Mouse (Mus musculus): ENCODE data around the gene Ppp1r1b. TPM values are rescaled to one million over a fixed set of nuclear protein-coding genes. Genes with fewer than 3 reads are reported as not detected.

The Ppp1r1b gene
- polyA plus RNA-seq, 2 experiments = 2.9 to 3.6 TPM

DNA sequence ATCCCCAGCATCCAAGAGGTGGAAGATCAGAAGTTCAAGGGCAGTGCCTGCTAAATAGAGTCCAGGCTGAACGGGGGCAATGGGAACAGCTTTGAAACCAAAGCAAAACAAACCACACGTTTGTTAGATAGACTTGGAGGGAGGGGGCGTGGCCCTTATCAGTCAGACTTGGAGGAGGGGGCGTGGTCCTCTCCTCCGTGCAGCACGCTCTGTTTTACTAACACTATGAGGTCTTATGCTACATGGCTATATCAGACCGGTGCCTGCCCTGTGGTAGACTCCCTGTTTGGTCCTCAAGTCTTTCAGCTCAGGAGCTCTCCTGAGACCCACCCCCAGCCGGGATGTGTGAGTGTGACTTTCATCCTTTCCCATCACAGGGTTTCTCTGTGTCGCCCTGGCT lies 13.0 kb upstream of the Ppp1r1b start:
- Histone ChIP-seq H3K36me3 (ENCODE audit: control insufficient read depth, insufficient read depth, low read length) (no peaks in the 10 kb centered on the region), H3K9me3 (ENCODE audit: control insufficient read depth, low read length) (no peaks in the 10 kb centered on the region), H3K4me1 (ENCODE audit: control insufficient read depth, insufficient read depth, low read length) (peaks cover 9% of the 10 kb centered on the region; the same call in 1 of the 2 replicates), H3K27me3 (ENCODE audit: control insufficient read depth, insufficient read depth, low read length) (peaks cover 99% of the 10 kb centered on the region), H3K4me3 (replicated peaks; ENCODE audit: low read length) (no peak overlapping the region), H3K4me2 (replicated peaks; ENCODE audit: low read depth, low read length, severe bottlenecking) (no peak overlapping the region), H3K9ac (ENCODE audit: low read depth, low read length, severe bottlenecking) (no peak overlapping the region), H3K27ac (replicated peaks; ENCODE audit: low read depth, low read length) (no peak overlapping the region)
- WGBS = 12% methylated on average over 9 of the region's 9 CpGs
- TF ChIP-seq POLR2A (IDR thresholded peaks at IDR 0.05; ENCODE audit: borderline replicate concordance, extremely low read depth, insufficient read depth, insufficient read length) = no peak
- no peak for ATAC-seq (ENCODE audit: low FRiP score, low read depth)
- no peak for DNase-seq (ENCODE audit: low spot score)

DNA sequence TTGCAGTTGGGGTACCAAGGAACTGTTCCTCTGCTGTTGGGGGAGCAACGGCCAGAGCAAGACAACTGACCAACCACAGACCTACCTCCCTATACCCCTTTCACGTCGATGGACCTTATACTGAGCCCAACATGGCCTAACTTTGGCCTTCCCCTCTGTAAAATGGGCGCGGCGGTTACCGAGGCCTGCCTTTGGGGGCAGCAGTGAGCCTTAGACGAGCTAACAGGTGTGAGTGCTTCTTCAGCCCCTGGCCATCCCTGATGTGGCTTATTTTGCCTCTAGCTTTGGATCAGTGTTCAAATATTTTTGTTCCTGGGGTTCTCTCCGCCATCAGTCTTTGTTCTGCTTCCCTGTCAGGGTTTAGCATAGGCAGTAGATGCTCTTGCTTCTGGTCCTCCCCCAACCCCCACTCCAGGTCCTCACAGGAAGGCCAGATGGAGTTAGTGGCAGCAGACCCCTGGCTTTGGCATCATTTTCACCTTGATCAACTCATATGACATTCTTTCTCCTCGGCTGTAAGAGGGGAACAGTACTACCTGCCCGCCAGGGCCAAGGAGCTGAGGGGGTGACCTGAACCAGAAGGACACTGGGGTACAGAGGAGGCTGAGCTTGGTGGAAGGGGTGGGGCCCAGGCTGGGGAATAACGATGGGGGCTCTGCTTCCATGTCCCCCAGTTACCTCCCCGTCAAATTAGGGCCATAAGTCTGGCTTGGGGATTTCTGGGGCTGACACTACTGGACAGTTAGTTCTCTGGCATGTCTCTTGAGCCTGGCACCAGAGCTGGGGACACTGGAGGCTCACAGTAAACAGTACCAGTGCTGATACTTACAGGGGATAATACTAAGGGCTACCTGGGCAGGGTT lies 11.7 kb upstream of the Ppp1r1b start:
- DNase-seq (ENCODE audit: low spot score) (no peak), ATAC-seq (ENCODE audit: low FRiP score, low read depth) (no peak)
- H3K4me3 ChIP-seq (replicated peaks; ENCODE audit: low read length) = no peak overlapping the region
- WGBS = 17% methylated on average over 13 of the region's 13 CpGs
- no peaks in the 10 kb centered on the region for H3K36me3 ChIP-seq (ENCODE audit: control insufficient read depth, insufficient read depth, low read length)
- H3K4me2 ChIP-seq (replicated peaks; ENCODE audit: low read depth, low read length, severe bottlenecking) = no peak overlapping the region
- H3K27ac ChIP-seq (replicated peaks; ENCODE audit: low read depth, low read length) = no peak overlapping the region
- H3K9me3 ChIP-seq (ENCODE audit: control insufficient read depth, low read length) = no peaks in the 10 kb centered on the region
- no peak for TF ChIP-seq POLR2A (IDR thresholded peaks at IDR 0.05; ENCODE audit: borderline replicate concordance, extremely low read depth, insufficient read depth, insufficient read length)
- H3K4me1 ChIP-seq (ENCODE audit: control insufficient read depth, insufficient read depth, low read length) = peaks cover 9% of the 10 kb centered on the region; the same call in 1 of the 2 replicates
- H3K27me3 ChIP-seq (ENCODE audit: control insufficient read depth, insufficient read depth, low read length) = peaks cover 93% of the 10 kb centered on the region
- H3K9ac ChIP-seq (ENCODE audit: low read depth, low read length, severe bottlenecking) = no peak overlapping the region

DNA sequence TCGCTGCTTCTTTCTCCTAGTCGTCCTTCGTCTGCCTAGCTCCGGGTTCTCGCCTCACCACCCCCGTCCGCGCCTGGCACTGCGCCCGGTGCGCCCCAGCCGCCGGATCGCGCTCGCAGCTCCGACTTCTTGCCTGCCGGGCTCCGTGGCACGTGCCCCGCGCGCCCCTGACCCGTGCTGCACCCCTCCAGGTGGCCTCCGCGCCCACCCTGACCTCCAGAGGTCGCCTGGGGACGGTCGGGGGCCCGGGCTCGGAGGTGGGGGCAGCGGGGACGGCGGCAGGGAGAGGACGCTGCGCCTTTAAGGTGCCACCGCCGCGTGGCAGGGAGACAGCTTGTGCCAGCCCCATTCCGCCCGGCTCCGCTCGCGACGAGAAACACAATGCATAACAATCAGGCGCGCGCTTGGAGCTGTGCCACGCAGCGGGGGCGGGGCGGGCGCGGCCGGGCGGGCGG lies 9.7 kb upstream of the Ppp1r1b start:
- under 1% methylated on average over 41 of the region's 57 CpGs for WGBS
- no peak for TF ChIP-seq POLR2A (IDR thresholded peaks at IDR 0.05; ENCODE audit: borderline replicate concordance, extremely low read depth, insufficient read depth, insufficient read length)
- H3K4me2 ChIP-seq (replicated peaks; ENCODE audit: low read depth, low read length, severe bottlenecking) = peak overlapping the region; percentile 95
- ATAC-seq (ENCODE audit: low FRiP score, low read depth) (no peak), DNase-seq (ENCODE audit: low spot score) (no peak)
- peaks cover 80% of the 10 kb centered on the region for H3K27me3 ChIP-seq (ENCODE audit: control insufficient read depth, insufficient read depth, low read length)
- peak overlapping the region; percentile 50 for H3K4me3 ChIP-seq (replicated peaks; ENCODE audit: low read length)
- H3K27ac ChIP-seq (replicated peaks; ENCODE audit: low read depth, low read length) = no peak overlapping the region
- H3K9ac ChIP-seq (ENCODE audit: low read depth, low read length, severe bottlenecking) = peak overlapping the region; percentile 45
- H3K4me1 ChIP-seq (ENCODE audit: control insufficient read depth, insufficient read depth, low read length) = peaks cover 20% of the 10 kb centered on the region
- H3K9me3 ChIP-seq (ENCODE audit: control insufficient read depth, low read length) = no peaks in the 10 kb centered on the region
- H3K36me3 ChIP-seq (ENCODE audit: control insufficient read depth, insufficient read depth, low read length) = no peaks in the 10 kb centered on the region

GRCm38 (mm10) chr11:98339071-98339501 lies 9.1 kb upstream of the Ppp1r1b start:
- Histone ChIP-seq H3K27me3 (ENCODE audit: control insufficient read depth, insufficient read depth, low read length) (peaks cover 74% of the 10 kb centered on the region), H3K36me3 (ENCODE audit: control insufficient read depth, insufficient read depth, low read length) (no peaks in the 10 kb centered on the region), H3K9ac (ENCODE audit: low read depth, low read length, severe bottlenecking) (peak overlapping the region; percentile 45), H3K9me3 (ENCODE audit: control insufficient read depth, low read length) (no peaks in the 10 kb centered on the region), H3K4me2 (replicated peaks; ENCODE audit: low read depth, low read length, severe bottlenecking) (peak overlapping the region; percentile 95), H3K4me3 (replicated peaks; ENCODE audit: low read length) (peak overlapping the region; percentile 50), H3K27ac (replicated peaks; ENCODE audit: low read depth, low read length) (no peak overlapping the region), H3K4me1 (ENCODE audit: control insufficient read depth, insufficient read depth, low read length) (peaks cover 20% of the 10 kb centered on the region)
- ATAC-seq (ENCODE audit: low FRiP score, low read depth) (no peak), DNase-seq (ENCODE audit: low spot score) (no peak)
- under 1% methylated on average over 16 of the region's 19 CpGs for WGBS
- no peak for TF ChIP-seq POLR2A (IDR thresholded peaks at IDR 0.05; ENCODE audit: borderline replicate concordance, extremely low read depth, insufficient read depth, insufficient read length)

DNA sequence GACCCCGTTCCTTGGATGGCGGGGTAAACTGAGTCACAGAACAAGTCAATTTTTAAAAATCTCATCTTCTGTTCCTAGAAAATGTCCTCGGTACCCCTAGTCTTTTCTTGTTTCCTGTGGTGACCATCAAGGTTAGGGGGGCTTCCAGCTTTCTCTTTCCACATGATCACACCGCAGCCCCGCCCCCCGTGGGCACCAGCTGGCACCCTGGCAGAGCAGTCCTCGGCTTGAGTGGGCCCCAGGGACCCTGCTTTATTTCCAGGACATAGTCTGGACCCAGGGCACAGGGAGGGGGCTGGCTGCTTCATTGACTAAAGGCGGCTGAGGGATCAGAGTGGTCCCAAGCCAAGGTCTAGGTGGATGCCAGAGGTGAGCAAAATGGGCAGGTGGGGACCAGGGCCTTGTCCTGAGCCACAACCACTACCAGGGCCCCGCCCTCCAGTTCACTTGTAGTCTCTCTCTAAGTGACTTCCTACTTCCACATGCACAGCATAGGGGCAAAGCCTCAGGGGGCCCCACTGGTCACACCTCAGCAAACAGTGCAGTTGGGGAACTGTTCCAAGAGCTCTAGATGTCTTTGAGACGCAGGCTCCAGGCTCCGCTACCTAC lies 8.4 kb upstream of the Ppp1r1b start:
- no peaks in the 10 kb centered on the region for H3K36me3 ChIP-seq (ENCODE audit: control insufficient read depth, insufficient read depth, low read length)
- no peak for DNase-seq (ENCODE audit: low spot score)
- no peaks in the 10 kb centered on the region for H3K9me3 ChIP-seq (ENCODE audit: control insufficient read depth, low read length)
- no peak overlapping the region for H3K27ac ChIP-seq (replicated peaks; ENCODE audit: low read depth, low read length)
- H3K4me3 ChIP-seq (replicated peaks; ENCODE audit: low read length) = peak overlapping the region; percentile 50
- WGBS = 10% methylated on average over 11 of the region's 11 CpGs
- peaks cover 20% of the 10 kb centered on the region for H3K4me1 ChIP-seq (ENCODE audit: control insufficient read depth, insufficient read depth, low read length)
- peak overlapping the region; percentile 95 for H3K4me2 ChIP-seq (replicated peaks; ENCODE audit: low read depth, low read length, severe bottlenecking)
- H3K9ac ChIP-seq (ENCODE audit: low read depth, low read length, severe bottlenecking) = peak overlapping the region; percentile 45; the same call in 1 of the 2 replicates
- no peak for TF ChIP-seq POLR2A (IDR thresholded peaks at IDR 0.05; ENCODE audit: borderline replicate concordance, extremely low read depth, insufficient read depth, insufficient read length)
- H3K27me3 ChIP-seq (ENCODE audit: control insufficient read depth, insufficient read depth, low read length) = peaks cover 68% of the 10 kb centered on the region
- ATAC-seq (ENCODE audit: low FRiP score, low read depth) = no peak
